Mouse (Mus musculus) ES-E14 (cell line): ENCODE measurements around the gene Tmem208.

Experiments
- CHD2 ChIP-seq: IDR thresholded peaks from 2 replicates; pipeline ENCODE4 v1.6.1; 2014; ENCODE audit warnings: mild to moderate bottlenecking, low read depth, low read length, inconsistent platforms
- MAFK ChIP-seq: IDR thresholded peaks from 2 replicates; pipeline ENCODE4 v1.6.1; 2014; ENCODE audit warnings: mild to moderate bottlenecking, low read depth, low read length, inconsistent platforms; ENCODE audit not compliant: insufficient read depth
- ZC3H11A ChIP-seq: IDR thresholded peaks from 2 replicates; pipeline ENCODE4 v1.6.1; 2012; ENCODE audit warnings: low read depth, mild to moderate bottlenecking, inconsistent platforms, low read length, borderline replicate concordance
- ZNF384 ChIP-seq: IDR thresholded peaks from 2 replicates; pipeline ENCODE4 v1.6.1; 2012; ENCODE audit warnings: low read depth, low read length, inconsistent platforms

GRCm38 (mm10) chr8:105286907-105287306 lies 39.2 kb upstream of the Tmem208 start:
- no peak for TF ChIP-seq MAFK
- TF ChIP-seq ZNF384 = no peak
- TF ChIP-seq ZC3H11A = no peak
- TF ChIP-seq CHD2 = no peak
